In genomic region chr9:65234734-65235133, GRCm38 (mm10) we compare ENCODE assay signal across 29 mouse cellular contexts. TPM values are rescaled to one million over a fixed set of nuclear protein-coding genes. Genes with fewer than 3 reads are reported as not detected.
"Had no signal": no experiment of that assay in that cellular context is flagged by ENCODE, and none has a peak within 500 bp of the region (broad histone marks: within the 10 kb centered on the region; RNA-seq: fewer than 3 reads in every experiment).

No protein-coding gene starts in this region.

- H3K27ac ChIP-seq: embryonic facial prominence, embryonic 10.5 days; embryonic facial prominence, embryonic 12.5 days; embryonic facial prominence, embryonic 13.5 days; embryonic facial prominence, embryonic 15.5 days; forebrain, embryonic 10.5 days; forebrain, embryonic 12.5 days; forebrain, embryonic 13.5 days; forebrain, embryonic 15.5 days; gastrocnemius, adult 2 months; heart, adult 2 months had no signal

- H3K4me3 ChIP-seq: embryonic facial prominence, embryonic 10.5 days; embryonic facial prominence, embryonic 12.5 days; embryonic facial prominence, embryonic 13.5 days; embryonic facial prominence, embryonic 15.5 days; erythroblast, embryonic 14.5 days; forebrain, embryonic 10.5 days; forebrain, embryonic 12.5 days; forebrain, embryonic 13.5 days; forebrain, embryonic 15.5 days; gastrocnemius, adult 2 months; heart, adult 2 months had no signal

- DNase-seq: cerebellum, adult 2 months; cerebellum, adult 8-10 months; cerebellum, adult 9-10 months; cerebellum, adult 9-11 months; cerebellum, postnatal 10 days; cerebellum, postnatal 14 days; cerebellum, postnatal 25 days; cerebellum, postnatal 36 days; embryo, embryonic 11 days; forebrain, postnatal 0 days; gastrocnemius, adult 2 months; gastrocnemius, postnatal 10 days; gastrocnemius, postnatal 14 days; gastrocnemius, postnatal 25 days; gastrocnemius, postnatal 36 days; heart, adult 18-20 months; heart, adult 2 months had no signal

- H3K27me3 ChIP-seq: embryonic facial prominence, embryonic 12.5 days; embryonic facial prominence, embryonic 13.5 days; embryonic facial prominence, embryonic 15.5 days; forebrain, embryonic 12.5 days; forebrain, embryonic 13.5 days; forebrain, embryonic 15.5 days had no signal

- H3K4me2 ChIP-seq: embryonic facial prominence, embryonic 12.5 days; embryonic facial prominence, embryonic 13.5 days; embryonic facial prominence, embryonic 15.5 days; forebrain, embryonic 12.5 days; forebrain, embryonic 13.5 days; forebrain, embryonic 15.5 days had no signal

- H3K4me1 ChIP-seq: forebrain, embryonic 12.5 days had no signal

- ATAC-seq: forebrain, embryonic 13.5 days; forebrain, embryonic 14.5 days; forebrain, embryonic 15.5 days; forebrain, embryonic 16.5 days; forebrain, postnatal 0 days had no signal

- H3K9me3 ChIP-seq: embryonic facial prominence, embryonic 10.5 days; embryonic facial prominence, embryonic 12.5 days; embryonic facial prominence, embryonic 13.5 days; embryonic facial prominence, embryonic 15.5 days; forebrain, embryonic 10.5 days; forebrain, embryonic 12.5 days; forebrain, embryonic 13.5 days; forebrain, embryonic 15.5 days had no signal

- H3K36me3 ChIP-seq: forebrain, embryonic 15.5 days had no signal

- H3K9ac ChIP-seq: embryonic facial prominence, embryonic 12.5 days; embryonic facial prominence, embryonic 13.5 days; embryonic facial prominence, embryonic 15.5 days; forebrain, embryonic 12.5 days; forebrain, embryonic 13.5 days; forebrain, embryonic 15.5 days; forebrain, postnatal 0 days had no signal

RNA-seq across cellular contexts. Expression of gene Cilp, which starts 30.2 kb away (rescaled TPM):
- total RNA-seq: granulocyte monocyte progenitor cell, adult 5-6 weeks had no signal
- polyA plus RNA-seq: erythroblast, embryonic 14.5 days; forebrain, embryonic 10.5 days had no signal
